20 mouse cellular contexts compared by ENCODE assay signal in genomic region chr2:181139641-181140193, GRCm38 (mm10). TPM values are rescaled to one million over a fixed set of nuclear protein-coding genes. Genes with fewer than 3 reads are reported as not detected.
DNase-seq lines count a peak whose midpoint lies in the region; ATAC-seq and TF ChIP-seq lines count a peak whose summit lies in the region.
"Had no signal": no experiment of that assay in that cellular context is flagged by ENCODE, and none has a peak within 500 bp of the region (broad histone marks: within the 10 kb centered on the region; RNA-seq: fewer than 3 reads in every experiment).

No protein-coding gene starts in this region.

- no peak for TF ChIP-seq CTCF in Patski (IDR thresholded peaks at IDR 0.05)

- CTCF ChIA-PET in Patski (lab: Charles Lee): no interaction called here

- DNase-seq in adrenal gland, postnatal 14 days: peak; percentile 51
- DNase-seq in adrenal gland, adult 8-10 months: no peak
- DNase-seq in 3134 (ENCODE audit: extremely low read depth, insufficient read length, low spot score) (peak; percentile 63), Patski (ENCODE audit: low read depth, low spot score) (peak; percentile 37)
- DNase-seq in cerebellum, adult 9-10 months: peak; percentile 90
- no peak for DNase-seq in gastrocnemius, postnatal 14 days
- no peak for DNase-seq in layer of hippocampus, postnatal 10 days (ENCODE audit: low spot score in 2 of 2)
- no peak for DNase-seq in ovary, postnatal 10 days (ENCODE audit: low spot score)
- DNase-seq: B cell, adult 2 months; kidney, adult 8-10 months; kidney, postnatal 25 days; lung, adult 2 months; lung, postnatal 36 days; right cerebral cortex, postnatal 4 days; thymus, adult 2 months had no signal

- in situ Hi-C loops in Patski (cut with MboI; ENCODE audit: low pct_unique_long_range_greater_than_20kb): no loop called here

- ATAC-seq in Patski: peak; percentile 63
- ATAC-seq: forebrain, embryonic 14.5 days; midbrain, embryonic 16.5 days had no signal

- intact Hi-C loops in gastrocnemius, postnatal 14 days (cut with DNase I; ENCODE audit: low total_unique reads): no loop called here

- POLR2A ChIA-PET in Patski (lab: Charles Lee): no interaction called here

- peaks cover 19% of the 10 kb centered on the region for H3K27me3 ChIP-seq in Patski

RNA-seq across cellular contexts. Expression of gene Kcnq2, which starts 4.6 kb away (rescaled TPM):
- 6.0 and 6.8 TPM in 2 replicates for total RNA-seq in adrenal gland, postnatal 14 days (2021)
- 10 to 100 TPM in 2 of 4 experiments, 1 to 10 TPM in 2; 5.8 to 14.8 (median 10.0) TPM for total RNA-seq in adrenal gland, adult 8-10 months (2022)
- polyA plus RNA-seq in Patski (2021): 0.10 TPM
- total RNA-seq in gastrocnemius, postnatal 14 days (2021): under 1 TPM; 0.07 to 0.16 TPM
- 100 to 1,000 TPM; 213 to 234 TPM for total RNA-seq in layer of hippocampus, postnatal 10 days (2021)
- total RNA-seq: gastrocnemius, postnatal 4 days had no signal

RNA-seq across cellular contexts. Expression of gene Eef1a2, which starts 17.1 kb away (rescaled TPM):
- total RNA-seq in adrenal gland, postnatal 14 days (2021): 38.4 and 47.9 TPM in 2 replicates
- 10 to 100 TPM; 65.8 to 85.9 (median 68.2) TPM for total RNA-seq in adrenal gland, adult 8-10 months (2022)
- polyA plus RNA-seq in Patski (2021): not detected
- total RNA-seq in gastrocnemius, postnatal 14 days (2021): 1,000 to 10,000 TPM; 2,249 to 2,405 TPM
- total RNA-seq in layer of hippocampus, postnatal 10 days (2021): 100 to 1,000 TPM; 674 to 713 TPM
- total RNA-seq: common myeloid progenitor, adult 5-6 weeks had no signal
- polyA plus RNA-seq: liver, embryonic 11.5 days had no signal

RNA-seq across cellular contexts. Expression of gene Ppdpf, which starts 47.3 kb away (rescaled TPM):
- 95.5 and 98.6 TPM in 2 replicates for total RNA-seq in adrenal gland, postnatal 14 days (2021)
- 10 to 100 TPM; 66.8 to 74.0 (median 69.9) TPM for total RNA-seq in adrenal gland, adult 8-10 months (2022)
- 61.6 TPM for polyA plus RNA-seq in Patski (2021)
- total RNA-seq in gastrocnemius, postnatal 14 days (2021): 10 to 100 TPM; 52.9 to 58.5 TPM
- total RNA-seq in layer of hippocampus, postnatal 10 days (2021): 100 to 1,000 TPM; 135 to 146 TPM

Comparison
In these comparisons a context has a peak if more than half of its experiments do, and no peak if none do; other contexts are left out.
1. DNase-seq: peak in adrenal gland, postnatal 14 days (single experiment), 3134 (single experiment), Patski (single experiment) and cerebellum, adult 9-10 months (single experiment); none in adrenal gland, adult 8-10 months (single experiment), gastrocnemius, postnatal 14 days (single experiment), layer of hippocampus, postnatal 10 days (0 of 2) and ovary, postnatal 10 days (single experiment).
2. RNA of gene Kcnq2, which starts 4.6 kb away (total RNA-seq): 213 to 234 TPM in layer of hippocampus, postnatal 10 days; 5.8 to 14.8 TPM in adrenal gland, adult 8-10 months, 6.0 to 6.8 TPM in adrenal gland, postnatal 14 days and 0.07 to 0.16 TPM in gastrocnemius, postnatal 14 days; every median in the first group is over 10 times any median in the second.
3. RNA of gene Eef1a2, which starts 17.1 kb away (total RNA-seq): 2,249 to 2,405 TPM in gastrocnemius, postnatal 14 days and 674 to 713 TPM in layer of hippocampus, postnatal 10 days; 65.8 to 85.9 TPM in adrenal gland, adult 8-10 months and 38.4 to 47.9 TPM in adrenal gland, postnatal 14 days; every median in the first group is over 4 times any median in the second.